Mouse (Mus musculus) forebrain, postnatal 0 days (tissue): ENCODE data around the gene Tle3. TPM values are rescaled to one million over a fixed set of nuclear protein-coding genes. Genes with fewer than 3 reads are reported as not detected.

Experiments
- ATAC-seq: fragments of 200-750 bp; cut with Nextera tagmentation; 2 replicates; pipeline ENCODE4 v1.8.0; 2017; ENCODE audit warnings: mild to moderate bottlenecking, moderate library complexity
- DNase-seq: peaks from one replicate; pipeline ENCODE4 v3.0.0-alpha.2; 2015
- H3K27ac ChIP-seq: fragments of 300-500 bp; sonication (generic); 2 replicates; pipeline ENCODE4 v1.5.1; 2014; ENCODE audit warnings: low read depth, mild to moderate bottlenecking, antibody characterized with exemption, low read length, moderate library complexity, mixed read lengths
- H3K27me3 ChIP-seq: fragments of 300-500 bp; sonication (generic); 2 replicates; pipeline ENCODE4 v1.6.1; 2014; ENCODE audit warnings: mild to moderate bottlenecking, low read length, mixed read lengths; ENCODE audit not compliant: insufficient read depth
- H3K36me3 ChIP-seq: fragments of 300-500 bp; sonication (generic); 2 replicates; pipeline ENCODE4 v1.6.1; 2014; ENCODE audit warnings: mild to moderate bottlenecking, moderate library complexity; ENCODE audit not compliant: insufficient read depth
- H3K4me1 ChIP-seq: fragments of 300-500 bp; sonication (generic); 2 replicates; pipeline ENCODE4 v1.6.1; 2014; ENCODE audit warnings: antibody characterized with exemption; ENCODE audit not compliant: insufficient read depth
- H3K4me2 ChIP-seq: fragments of 300-500 bp; sonication (generic); 2 replicates; pipeline ENCODE4 v1.6.1; 2014; ENCODE audit warnings: low read depth, mild to moderate bottlenecking, moderate library complexity
- H3K4me3 ChIP-seq: fragments of 300-500 bp; sonication (generic); 2 replicates; pipeline ENCODE4 v1.5.1; 2014; ENCODE audit warnings: low read depth, low read length, mixed read lengths
- H3K9ac ChIP-seq: fragments of 300-500 bp; sonication (generic); 2 replicates; pipeline ENCODE4 v1.6.1; 2014; ENCODE audit warnings: mild to moderate bottlenecking
- H3K9me3 ChIP-seq: fragments of 300-500 bp; sonication (generic); 2 replicates; pipeline ENCODE4 v1.6.1; 2016; ENCODE audit warnings: low read length
- CTCF ChIP-seq: sonication (generic); IDR thresholded peaks from 2 replicates; pipeline ENCODE4 v1.5.1; 2016; ENCODE audit warnings: antibody characterized with exemption, control low read depth, low read depth
- WGBS: fragments of 180-500 bp; shearing (Covaris S2); extraction: QIAGEN DNeasy Blood & Tissue Kit; methylation state at CpG from one replicate; pipeline ENCODE4 v1.1.7; 2014; 5-methylcytosine and 5-hydroxymethylcytosine counted together
- polyA plus RNA-seq: library from polyadenylated mRNA; unstranded; fragments of >200 nt; fragmentation: Nextera tagmentation; extraction: Ambion mirVana; gene quantifications from 2 replicates; pipeline ENCODE4 v1.2.1, GENCODE M21; 2015
- total RNA-seq: library from RNA; depleted of rRNA; stranded (reverse); fragments of >200 nt; gene quantifications from 2 replicates; pipeline ENCODE4 v1.2.3, GENCODE M21; 2014; rRNA removed

Gene Tle3
- total RNA-seq: 63.3 and 66.3 TPM in 2 replicates
- 16.3 and 21.1 TPM in 2 replicates for polyA plus RNA-seq

GRCm38 (mm10) chr9:61371755-61372509 is at the start of gene Tle3:
Gene Tle3, plus strand, starts transcription at chr9:61372366.
- Histone ChIP-seq H3K9ac (peak within 1 kb of the TSS; percentile 88), H3K36me3 (no peaks in the 10 kb centered on the region), H3K27ac (peak within 1 kb of the TSS; percentile 93), H3K9me3 (no peaks in the 10 kb centered on the region), H3K4me3 (peak within 1 kb of the TSS; percentile 83), H3K27me3 (peaks cover 6% of the 10 kb centered on the region; the same call in 1 of the 2 replicates), H3K4me1 (peaks cover 8% of the 10 kb centered on the region), H3K4me2 (peak within 1 kb of the TSS; percentile 99)
- WGBS: under 1% methylated on average over 35 of the region's 35 CpGs
- TF ChIP-seq CTCF: peak; percentile 70
- ATAC-seq: peak; percentile 75
- DNase-seq: peak; percentile 100

GRCm38 (mm10) chr9:61323221-61323620 is 48.9 kb upstream of the Tle3 start:
- WGBS: 73% methylated on average over 5 of the region's 5 CpGs
- Histone ChIP-seq H3K4me3 (no peak overlapping the region), H3K27ac (no peak overlapping the region), H3K9me3 (no peaks in the 10 kb centered on the region), H3K4me2 (no peak overlapping the region), H3K9ac (no peak overlapping the region), H3K36me3 (no peaks in the 10 kb centered on the region), H3K4me1 (no peaks in the 10 kb centered on the region), H3K27me3 (no peaks in the 10 kb centered on the region)
- no peak for DNase-seq
- ATAC-seq: no peak
- TF ChIP-seq CTCF: no peak

- no peaks in the 10 kb centered on the region for H3K9me3 ChIP-seq
- H3K36me3 ChIP-seq: no peaks in the 10 kb centered on the region
- H3K4me1 ChIP-seq: no peaks in the 10 kb centered on the region
- no peaks in the 10 kb centered on the region for H3K27me3 ChIP-seq
- no peak for ATAC-seq
- no peak overlapping the region for H3K27ac ChIP-seq
- 23% methylated on average over 3 of the region's 3 CpGs for WGBS
- TF ChIP-seq CTCF: no peak
- H3K9ac ChIP-seq: no peak overlapping the region
- no peak for DNase-seq
- no peak overlapping the region for H3K4me3 ChIP-seq
- H3K4me2 ChIP-seq: no peak overlapping the region
These were observed 48.3 kb upstream of the Tle3 start for GRCm38 (mm10) chr9:61323879-61324278.

GRCm38 (mm10) chr9:61324354-61324753 is 47.8 kb upstream of the Tle3 start:
- 12% methylated on average over 12 of the region's 12 CpGs for WGBS
- ATAC-seq (no peak), DNase-seq (no peak)
- Histone ChIP-seq H3K36me3 (no peaks in the 10 kb centered on the region), H3K4me1 (no peaks in the 10 kb centered on the region), H3K27ac (no peak overlapping the region), H3K9me3 (no peaks in the 10 kb centered on the region), H3K9ac (no peak overlapping the region), H3K4me3 (no peak overlapping the region), H3K27me3 (no peaks in the 10 kb centered on the region), H3K4me2 (no peak overlapping the region)
- no peak for TF ChIP-seq CTCF

- no peaks in the 10 kb centered on the region for H3K4me1 ChIP-seq
- no peaks in the 10 kb centered on the region for H3K36me3 ChIP-seq
- 43% methylated on average over 2 of the region's 2 CpGs for WGBS
- no peak overlapping the region for H3K4me3 ChIP-seq
- H3K27ac ChIP-seq: no peak overlapping the region
- no peak for TF ChIP-seq CTCF
- no peak for ATAC-seq
- DNase-seq: no peak
- H3K4me2 ChIP-seq: no peak overlapping the region
- no peak overlapping the region for H3K9ac ChIP-seq
- H3K9me3 ChIP-seq: no peaks in the 10 kb centered on the region
- no peaks in the 10 kb centered on the region for H3K27me3 ChIP-seq
These were observed 47.2 kb upstream of the Tle3 start for GRCm38 (mm10) chr9:61325012-61325411.

GRCm38 (mm10) chr9:61325931-61326351 is 46.2 kb upstream of the Tle3 start:
- Histone ChIP-seq H3K9me3 (no peaks in the 10 kb centered on the region), H3K4me3 (no peak overlapping the region), H3K4me1 (no peaks in the 10 kb centered on the region), H3K9ac (no peak overlapping the region), H3K4me2 (no peak overlapping the region), H3K36me3 (no peaks in the 10 kb centered on the region), H3K27ac (no peak overlapping the region), H3K27me3 (no peaks in the 10 kb centered on the region)
- ATAC-seq: no peak
- no peak for TF ChIP-seq CTCF
- WGBS: 45% methylated on average over 7 of the region's 7 CpGs
- DNase-seq: no peak

GRCm38 (mm10) chr9:61326922-61327321 is 45.2 kb upstream of the Tle3 start:
- Histone ChIP-seq H3K4me3 (no peak overlapping the region), H3K9ac (no peak overlapping the region), H3K27me3 (no peaks in the 10 kb centered on the region), H3K9me3 (no peaks in the 10 kb centered on the region), H3K4me1 (no peaks in the 10 kb centered on the region), H3K36me3 (no peaks in the 10 kb centered on the region), H3K27ac (no peak overlapping the region), H3K4me2 (no peak overlapping the region)
- WGBS: 63% methylated on average over 8 of the region's 8 CpGs
- DNase-seq (no peak), ATAC-seq (no peak)
- no peak for TF ChIP-seq CTCF
